Mouse (Mus musculus) liver, embryonic 13.5 days (tissue): ENCODE measurements around the gene Abcb5. TPM values are rescaled to one million over a fixed set of nuclear protein-coding genes. Genes with fewer than 3 reads are reported as not detected.

Source experiments
- ATAC-seq: fragments of 200-750 bp; cut with Nextera tagmentation; 2 replicates; pipeline ENCODE4 v1.8.0; 2017; ENCODE audit warnings: low read depth, mild to moderate bottlenecking, moderate number of reproducible peaks, moderate library complexity
- DNase-seq: peaks from one replicate; pipeline ENCODE4 v3.0.0; 2022
- H3K27ac ChIP-seq: fragments of 300-500 bp; sonication (generic); 2 replicates; pipeline ENCODE4 v1.5.1; 2015; ENCODE audit warnings: moderate library complexity, mild to moderate bottlenecking, inconsistent platforms
- H3K27me3 ChIP-seq: fragments of 300-500 bp; sonication (generic); 2 replicates; pipeline ENCODE4 v1.6.1; 2015; ENCODE audit warnings: mild to moderate bottlenecking, inconsistent platforms
- H3K36me3 ChIP-seq: fragments of 300-500 bp; sonication (generic); 2 replicates; pipeline ENCODE4 v1.6.1; 2015; ENCODE audit warnings: mild to moderate bottlenecking, inconsistent platforms
- H3K4me1 ChIP-seq: fragments of 300-500 bp; sonication (generic); replicated peaks from 2 replicates; pipeline ENCODE4 v1.6.1; 2015; ENCODE audit warnings: inconsistent platforms
- H3K4me2 ChIP-seq: fragments of 300-500 bp; sonication (generic); 2 replicates; pipeline ENCODE4 v1.6.1; 2015; ENCODE audit warnings: inconsistent platforms, mild to moderate bottlenecking, moderate library complexity
- H3K4me3 ChIP-seq: fragments of 300-500 bp; sonication (generic); replicated peaks from 2 replicates; pipeline ENCODE4 v1.5.1; 2015; ENCODE audit warnings: mild to moderate bottlenecking, inconsistent platforms
- H3K9ac ChIP-seq: fragments of 300-500 bp; sonication (generic); 2 replicates; pipeline ENCODE4 v1.6.1; 2015; ENCODE audit warnings: mild to moderate bottlenecking, inconsistent platforms
- H3K9me3 ChIP-seq: fragments of 300-500 bp; sonication (generic); replicated peaks from 2 replicates; pipeline ENCODE4 v1.6.1; 2016; ENCODE audit warnings: inconsistent platforms
- WGBS: fragments of 180-500 bp; shearing (Covaris S2); methylation state at CpG from one replicate; pipeline ENCODE4 v1.1.7; 2015; ENCODE audit not compliant: insufficient replicate concordance; 5-methylcytosine and 5-hydroxymethylcytosine counted together
- polyA plus RNA-seq: library from polyadenylated mRNA; unstranded; fragments of >200 nt; fragmentation: Nextera tagmentation; extraction: Ambion mirVana; gene quantifications from 2 replicates; pipeline ENCODE4 v1.2.1, GENCODE M21; 2015

The Abcb5 gene
- polyA plus RNA-seq, 1 experiment from 2014 or later, result not detected

GRCm38 (mm10) chr12:118839398-118839797, 126.8 kb downstream of the Abcb5 start:
- Histone ChIP-seq H3K27me3 (peaks cover 92% of the 10 kb centered on the region), H3K36me3 (no peaks in the 10 kb centered on the region), H3K27ac (no peak overlapping the region), H3K9me3 (no peaks in the 10 kb centered on the region), H3K4me3 (no peak overlapping the region), H3K4me2 (no peak overlapping the region), H3K4me1 (no peaks in the 10 kb centered on the region; the same call in 1 of the 2 replicates), H3K9ac (no peak overlapping the region)
- ATAC-seq (no peak), DNase-seq (no peak)
- 7% methylated on average over 5 of the region's 5 CpGs for WGBS

- H3K27ac ChIP-seq, result no peak overlapping the region
- no peak overlapping the region for H3K9ac ChIP-seq
- no peaks in the 10 kb centered on the region; the same call in 1 of the 2 replicates for H3K4me1 ChIP-seq
- whole genome bisulfite sequencing, result 4% methylated on average over 2 of the region's 2 CpGs
- DNase-seq (no peak), ATAC-seq (no peak)
- no peak overlapping the region for H3K4me3 ChIP-seq
- H3K27me3 ChIP-seq, result peaks cover 80% of the 10 kb centered on the region
- no peaks in the 10 kb centered on the region for H3K36me3 ChIP-seq
- H3K4me2 ChIP-seq, result no peak overlapping the region
- no peaks in the 10 kb centered on the region for H3K9me3 ChIP-seq
Observed at GRCm38 (mm10) chr12:118838260-118838659, 128.0 kb downstream of the Abcb5 start.

GRCm38 (mm10) chr12:118837361-118837760, 128.9 kb downstream of the Abcb5 start:
- H3K4me2 ChIP-seq, result peak overlapping the region; percentile 62
- peaks cover 72% of the 10 kb centered on the region for H3K27me3 ChIP-seq

GRCm38 (mm10) chr12:118836411-118837341, 129.5 kb downstream of the Abcb5 start:
- WGBS, result 2% methylated on average over 68 of the region's 72 CpGs
- Histone ChIP-seq H3K36me3 (no peaks in the 10 kb centered on the region), H3K4me2 (peak overlapping the region; percentile 62), H3K27me3 (peaks cover 66% of the 10 kb centered on the region), H3K9me3 (no peaks in the 10 kb centered on the region), H3K9ac (no peak overlapping the region), H3K4me3 (peak overlapping the region; percentile 55), H3K27ac (no peak overlapping the region), H3K4me1 (no peaks in the 10 kb centered on the region; the same call in 1 of the 2 replicates)
- ATAC-seq (peak; percentile 71), DNase-seq (no peak)

More at GRCm38 (mm10) chr12:118837361-118837760, 128.9 kb downstream of the Abcb5 start:
- Histone ChIP-seq H3K9me3 (no peaks in the 10 kb centered on the region), H3K4me3 (peak overlapping the region; percentile 55; the same call in 1 of the 2 replicates), H3K4me1 (no peaks in the 10 kb centered on the region; the same call in 1 of the 2 replicates), H3K36me3 (no peaks in the 10 kb centered on the region), H3K27ac (no peak overlapping the region), H3K9ac (no peak overlapping the region)
- WGBS, result 1% methylated on average over 11 of the region's 11 CpGs
- DNase-seq, result no peak
- no peak for ATAC-seq

- no peak for ATAC-seq
- H3K4me1 ChIP-seq, result no peaks in the 10 kb centered on the region
- 65% methylated on average over 6 of the region's 6 CpGs for WGBS
- DNase-seq, result no peak
- H3K9ac ChIP-seq, result no peak overlapping the region
- H3K9me3 ChIP-seq, result no peaks in the 10 kb centered on the region
- H3K4me2 ChIP-seq, result no peak overlapping the region
- no peaks in the 10 kb centered on the region for H3K36me3 ChIP-seq
- H3K27ac ChIP-seq, result no peak overlapping the region
- no peak overlapping the region for H3K4me3 ChIP-seq
- peaks cover 2% of the 10 kb centered on the region for H3K27me3 ChIP-seq
Observed at GRCm38 (mm10) chr12:118829881-118830280, 136.3 kb downstream of the Abcb5 start.

Other genes starting within 250 kb of the Abcb5 start
- not detected in 2 replicates for gene Sp8, start 120.1 kb downstream of the Abcb5 start, polyA plus RNA-seq